Mouse (Mus musculus): ENCODE data around the gene Apbb2.

DNA sequence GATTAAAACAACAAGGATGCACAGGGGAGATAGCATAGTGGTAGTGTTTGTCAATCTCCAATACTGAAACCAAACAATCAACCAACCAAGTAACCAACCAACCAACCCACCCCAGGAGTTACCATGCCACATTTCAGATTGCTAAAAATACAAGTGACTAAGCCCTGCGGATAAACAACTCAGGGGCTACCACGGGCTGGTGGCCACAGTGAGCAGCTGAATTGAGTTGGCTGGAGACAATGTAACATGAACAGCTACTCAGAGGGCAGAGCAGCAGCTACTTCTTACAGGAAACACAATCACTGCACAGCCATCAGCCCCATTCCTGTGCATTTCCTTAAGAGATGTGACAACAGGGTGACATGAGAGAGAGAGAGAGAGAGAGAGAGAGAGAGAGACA lies 274.4 kb downstream of the Apbb2 start:
- TF ChIP-seq CTCF (IDR thresholded peaks at IDR 0.05; ENCODE audit: low read depth) (no peak), EP300 (IDR thresholded peaks at IDR 0.05; ENCODE audit: low read depth) (no peak)

Data from liver, postnatal 0 days (tissue).